Mouse (Mus musculus) layer of hippocampus, adult 11-12 months (tissue): ENCODE results near the gene Gm17334.
A peak's percentile ranks its signal among the peaks of the same experiment; 100 is the strongest.

ENCODE experiments used
- DNase-seq: peaks from one replicate; pipeline ENCODE4 v3.0.0; 2022; ENCODE audit warnings: low spot score

Gene Gm17334

DNA sequence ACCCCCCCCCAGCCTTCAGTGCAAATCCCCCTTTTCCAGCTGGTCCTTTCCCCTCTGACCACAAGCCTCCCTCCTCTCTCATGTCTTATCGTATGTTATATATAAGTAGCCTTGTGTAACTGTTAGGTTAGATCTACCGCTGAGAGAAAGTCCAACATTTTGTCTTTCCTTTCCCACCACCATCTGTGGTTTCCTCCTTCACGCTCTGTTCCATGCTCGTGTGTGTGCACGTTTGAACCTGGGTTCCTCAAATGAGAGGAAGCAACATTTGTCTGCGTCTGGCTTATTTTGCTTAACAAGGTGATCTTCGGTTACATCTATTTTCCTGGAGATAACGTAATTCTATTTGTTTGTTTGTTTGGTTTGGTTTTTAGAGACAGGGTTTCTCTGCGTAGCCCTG lies 25.0 kb downstream of the Gm17334 start:
- no peak for DNase-seq

GRCm38 (mm10) chr11:53745260-53745659 lies 27.7 kb downstream of the Gm17334 start:
- no peak for DNase-seq

GRCm38 (mm10) chr11:53742353-53742752 lies 30.6 kb downstream of the Gm17334 start:
- DNase-seq, result no peak

- DNase-seq, result peak; percentile 69
These were observed 35.4 kb downstream of the Gm17334 start for GRCm38 (mm10) chr11:53737573-53737946.

DNA sequence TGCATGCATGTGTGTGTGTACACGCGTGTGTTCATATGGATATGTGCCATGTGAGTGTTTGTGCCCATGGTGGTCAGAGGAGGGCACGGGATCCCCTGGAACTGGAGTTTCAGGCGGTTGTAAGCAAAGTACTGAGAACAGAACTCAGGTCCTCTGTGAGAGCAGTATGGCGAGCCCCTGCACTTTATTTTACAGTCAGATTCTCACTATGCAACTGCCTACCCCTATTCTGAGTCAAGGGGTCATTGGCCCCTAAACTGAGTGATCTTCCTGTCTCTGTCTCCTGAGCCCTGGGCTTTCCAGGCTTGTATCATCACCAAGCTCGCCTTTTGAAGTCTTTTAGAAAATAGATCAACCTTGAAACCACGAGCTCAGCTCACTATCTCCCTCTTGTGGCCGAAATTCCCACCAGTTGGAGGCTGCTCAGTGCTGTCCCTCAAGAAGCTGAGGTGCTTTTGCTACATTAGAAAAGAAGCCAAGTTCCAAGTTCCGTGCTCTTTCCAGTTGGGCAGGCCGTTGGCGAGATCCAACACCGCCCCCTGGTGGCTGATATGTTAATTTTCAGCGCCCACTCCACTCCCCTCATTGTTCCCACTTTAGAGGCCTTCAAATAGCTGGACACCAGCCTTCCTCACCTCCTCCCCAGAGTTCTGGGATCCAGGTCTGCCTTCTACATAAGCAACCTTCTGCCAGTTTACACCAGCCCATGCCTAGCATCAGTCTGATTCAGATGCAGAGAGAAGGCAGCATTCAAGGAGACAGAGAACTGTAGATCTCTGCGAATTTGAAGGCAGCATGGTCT lies 36.0 kb downstream of the Gm17334 start:
- DNase-seq, result peak; percentile 63

- peak; percentile 52 for DNase-seq
These were observed 37.2 kb downstream of the Gm17334 start for GRCm38 (mm10) chr11:53735682-53736245.

- DNase-seq, result no peak
These were observed 37.9 kb downstream of the Gm17334 start for GRCm38 (mm10) chr11:53734970-53735681.

- no peak for DNase-seq
These were observed 38.6 kb downstream of the Gm17334 start for GRCm38 (mm10) chr11:53734431-53734830.

GRCm38 (mm10) chr11:53733824-53734223 lies 39.2 kb downstream of the Gm17334 start:
- no peak for DNase-seq

DNA sequence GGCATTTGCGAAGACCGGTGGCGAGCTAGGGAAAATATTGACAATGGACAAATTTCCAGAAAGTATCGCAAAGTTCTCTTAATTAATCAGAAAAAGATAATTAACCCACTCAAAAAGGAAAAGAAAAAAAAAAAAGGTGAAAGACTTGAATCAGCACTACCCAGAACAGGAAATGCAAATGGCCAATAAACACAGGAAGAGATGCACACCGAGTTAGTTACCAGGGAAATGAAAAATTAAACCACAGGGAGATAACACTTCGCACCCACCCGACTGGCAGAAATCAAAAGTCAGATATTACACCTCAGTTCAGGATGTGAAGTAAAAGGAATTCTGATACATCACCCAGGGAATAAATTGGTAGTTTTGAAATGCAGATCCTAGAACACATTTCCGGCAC lies 40.7 kb downstream of the Gm17334 start:
- DNase-seq, result no peak

GRCm38 (mm10) chr11:53731457-53731856 lies 41.5 kb downstream of the Gm17334 start:
- DNase-seq, result no peak
